Mouse (Mus musculus) embryonic fibroblast, embryonic 13.5 days (primary cell): ENCODE data around the gene Egr2.

ENCODE experiments used
- CTCF ChIP-seq: IDR thresholded peaks from 2 replicates; pipeline ENCODE4 v1.5.1; 2011; ENCODE audit warnings: mild to moderate bottlenecking, control low read depth, low read length, moderate library complexity, borderline replicate concordance; ENCODE audit not compliant: insufficient read depth
- POLR2A ChIP-seq: IDR thresholded peaks from 2 replicates; pipeline ENCODE4 v1.6.1; 2011; ENCODE audit warnings: low read depth, mild to moderate bottlenecking, control low read depth, low read length, moderate library complexity

- no peak for TF ChIP-seq POLR2A
- no peak for TF ChIP-seq CTCF
Measured at GRCm38 (mm10) chr10:67566104-67566503, 30.8 kb downstream of the Egr2 start.
